Mouse (Mus musculus): ENCODE results near the gene Mthfd1l.

DNA sequence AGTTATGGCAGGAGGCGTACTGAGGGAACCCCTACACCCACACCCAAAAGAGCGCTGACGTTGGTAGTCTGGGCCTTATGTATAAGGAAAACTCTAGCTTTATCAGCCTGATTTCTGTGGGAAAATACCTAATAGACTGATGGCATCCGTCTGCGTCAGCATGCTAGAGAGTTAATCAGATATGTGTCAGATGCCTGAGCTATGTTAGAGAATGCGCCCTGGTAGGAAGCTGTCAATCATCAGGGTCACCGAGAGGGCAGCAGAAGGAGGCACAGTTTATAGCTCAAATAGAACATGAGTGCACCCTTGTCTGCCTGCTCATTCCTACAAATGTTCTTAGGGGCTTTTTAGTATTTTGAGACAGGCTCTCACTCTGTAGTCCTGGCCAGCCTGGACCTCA, 159.8 kb downstream of the Mthfd1l start:
- TF ChIP-seq CTCF (conservative IDR thresholded peaks at IDR 0.05; ENCODE audit: insufficient read depth, insufficient read length, low read depth, low read length) (no peak), POLR2A (IDR thresholded peaks at IDR 0.05; ENCODE audit: low read depth, low read length) (no peak)

Data from kidney, adult 2 months (tissue).